In genomic region chr14:118179701-118180100, GRCm38 (mm10) we compare ENCODE assay signal across 8 mouse cellular contexts. TPM values are rescaled to one million over a fixed set of nuclear protein-coding genes. Genes with fewer than 3 reads are reported as not detected.
A peak's percentile ranks its signal among the peaks of the same experiment; 100 is the strongest.
DNase-seq lines count a peak whose midpoint lies in the region; ATAC-seq and TF ChIP-seq lines count a peak whose summit lies in the region.

No protein-coding gene starts in this region.

- DNase-seq in lung, postnatal 0 days (ENCODE audit: low spot score), result peak; percentile 71
- DNase-seq in lung, postnatal 36 days, result no peak
- DNase-seq in limb, embryonic 11.5 days (ENCODE audit: low spot score), result no peak
- DNase-seq in left cerebral cortex, postnatal 36 days (ENCODE audit: low spot score in 2 of 2), result no peak
- DNase-seq in ovary, postnatal 36 days (ENCODE audit: low spot score), result no peak
- no peak for DNase-seq in kidney, postnatal 10 days

- no peak overlapping the region for H3K9ac ChIP-seq in lung, postnatal 0 days (replicated peaks; ENCODE audit: low read depth)
- H3K9ac ChIP-seq in forebrain, embryonic 12.5 days, result peak overlapping the region; percentile 59
- H3K9ac ChIP-seq in limb, embryonic 11.5 days (ENCODE audit: low read length), result peak overlapping the region; percentile 55
- peak overlapping the region; percentile 50 for H3K9ac ChIP-seq in neural tube, embryonic 15.5 days (replicated peaks)

- H3K4me3 ChIP-seq in lung, postnatal 0 days (ENCODE audit: low read depth, low read length), result peak overlapping the region; percentile 49
- H3K4me3 ChIP-seq in forebrain, embryonic 12.5 days (replicated peaks), result peak overlapping the region; percentile 53
- peak overlapping the region; percentile 40 for H3K4me3 ChIP-seq in limb, embryonic 11.5 days (ENCODE audit: low read depth, low read length)
- H3K4me3 ChIP-seq in neural tube, embryonic 15.5 days (replicated peaks), result peak overlapping the region; percentile 48

- WGBS in lung, postnatal 0 days, result 30% methylated on average over 7 of the region's 7 CpGs
- WGBS in forebrain, embryonic 12.5 days, result 32% methylated on average over 7 of the region's 7 CpGs
- WGBS in limb, embryonic 11.5 days, result 35% methylated on average over 7 of the region's 7 CpGs
- WGBS in neural tube, embryonic 15.5 days, result 28% methylated on average over 7 of the region's 7 CpGs

- peaks cover 8% of the 10 kb centered on the region; the same call in 1 of the 2 replicates for H3K4me1 ChIP-seq in lung, postnatal 0 days (ENCODE audit: insufficient read depth, low read depth, low read length)
- no peaks in the 10 kb centered on the region; the same call in 1 of the 2 replicates for H3K4me1 ChIP-seq in forebrain, embryonic 12.5 days
- no peaks in the 10 kb centered on the region for H3K4me1 ChIP-seq in limb, embryonic 11.5 days (ENCODE audit: control insufficient read depth, insufficient read depth, low read length)
- peaks cover 4% of the 10 kb centered on the region for H3K4me1 ChIP-seq in neural tube, embryonic 15.5 days

- TF ChIP-seq EP300 in lung, postnatal 0 days (IDR thresholded peaks at IDR 0.05), result no peak

- ATAC-seq in lung, postnatal 0 days, result peak; percentile 77
- 0 out of 2 replicates have a peak, but pooled peaks have one; percentile 13 for ATAC-seq in forebrain, embryonic 12.5 days (ENCODE audit: low FRiP score)
- no peak; the same call in 1 of the 2 replicates for ATAC-seq in limb, embryonic 11.5 days (ENCODE audit: insufficient number of reproducible peaks, low FRiP score, low TSS enrichment, low read depth)
- 0 out of 2 replicates have a peak, but pooled peaks have one; percentile 45 for ATAC-seq in neural tube, embryonic 15.5 days (ENCODE audit: low FRiP score)

- H3K27me3 ChIP-seq in lung, postnatal 0 days (replicated peaks; ENCODE audit: insufficient read depth, low read length), result no peaks in the 10 kb centered on the region
- no peaks in the 10 kb centered on the region; the same call in 1 of the 2 replicates for H3K27me3 ChIP-seq in forebrain, embryonic 12.5 days
- no peaks in the 10 kb centered on the region for H3K27me3 ChIP-seq in limb, embryonic 11.5 days (ENCODE audit: control insufficient read depth, insufficient read depth, low read length)
- H3K27me3 ChIP-seq in neural tube, embryonic 15.5 days (replicated peaks), result no peaks in the 10 kb centered on the region

- no peak for TF ChIP-seq CTCF in lung, postnatal 0 days (IDR thresholded peaks at IDR 0.05)

- H3K27ac ChIP-seq in lung, postnatal 0 days (ENCODE audit: low read length), result peak overlapping the region; percentile 84
- H3K27ac ChIP-seq in forebrain, embryonic 12.5 days, result peak overlapping the region; percentile 65; the same call in 1 of the 2 replicates
- no peak overlapping the region for H3K27ac ChIP-seq in limb, embryonic 11.5 days (replicated peaks; ENCODE audit: low read depth, low read length)
- peak overlapping the region; percentile 81 for H3K27ac ChIP-seq in neural tube, embryonic 15.5 days (replicated peaks)

- intact Hi-C loops in left cerebral cortex, postnatal 36 days (cut with DNase I), result no loop called here

- no peaks in the 10 kb centered on the region for H3K36me3 ChIP-seq in lung, postnatal 0 days (ENCODE audit: insufficient read depth, low read length)
- no peaks in the 10 kb centered on the region for H3K36me3 ChIP-seq in forebrain, embryonic 12.5 days (replicated peaks)
- H3K36me3 ChIP-seq in limb, embryonic 11.5 days (ENCODE audit: control insufficient read depth, insufficient read depth, low read length), result no peaks in the 10 kb centered on the region
- no peaks in the 10 kb centered on the region for H3K36me3 ChIP-seq in neural tube, embryonic 15.5 days

- peak overlapping the region; percentile 83 for H3K4me2 ChIP-seq in lung, postnatal 0 days (replicated peaks; ENCODE audit: low read depth, low read length)
- H3K4me2 ChIP-seq in forebrain, embryonic 12.5 days, result peak overlapping the region; percentile 78
- H3K4me2 ChIP-seq in limb, embryonic 11.5 days (ENCODE audit: low read depth, severe bottlenecking), result peak overlapping the region; percentile 63
- H3K4me2 ChIP-seq in neural tube, embryonic 15.5 days, result peak overlapping the region; percentile 70

- no peaks in the 10 kb centered on the region for H3K9me3 ChIP-seq in lung, postnatal 0 days (ENCODE audit: low read length)
- no peaks in the 10 kb centered on the region for H3K9me3 ChIP-seq in forebrain, embryonic 12.5 days
- no peaks in the 10 kb centered on the region for H3K9me3 ChIP-seq in limb, embryonic 11.5 days (ENCODE audit: control insufficient read depth, low read length)
- no peaks in the 10 kb centered on the region for H3K9me3 ChIP-seq in neural tube, embryonic 15.5 days (replicated peaks)

RNA-seq across cellular contexts. Expression of gene Gpr180, which starts 42.7 kb away (rescaled TPM):
- polyA plus RNA-seq in lung, postnatal 0 days (2015; fragmentation: Nextera tagmentation; extraction: Ambion mirVana), result 48.8 and 50.9 TPM in 2 replicates
- 29.9 and 31.9 TPM in 2 replicates for polyA plus RNA-seq in forebrain, embryonic 12.5 days (2016; fragmentation: Nextera tagmentation; extraction: Ambion mirVana)
- 50.0 and 53.3 TPM in 2 replicates for polyA plus RNA-seq in limb, embryonic 11.5 days (2014; fragmentation: Nextera tagmentation; extraction: Ambion mirVana)
- polyA plus RNA-seq in neural tube, embryonic 15.5 days (2015; fragmentation: Nextera tagmentation; extraction: Ambion mirVana), result 48.7 and 51.7 TPM in 2 replicates
- total RNA-seq in left cerebral cortex, postnatal 36 days (2021), result 10 to 100 TPM; 33.0 to 34.0 TPM

RNA-seq across cellular contexts. Expression of gene Tgds, which starts 47.1 kb away (rescaled TPM):
- polyA plus RNA-seq in lung, postnatal 0 days (2015; fragmentation: Nextera tagmentation; extraction: Ambion mirVana), result 26.6 and 28.0 TPM in 2 replicates
- 24.7 and 26.9 TPM in 2 replicates for polyA plus RNA-seq in forebrain, embryonic 12.5 days (2016; fragmentation: Nextera tagmentation; extraction: Ambion mirVana)
- polyA plus RNA-seq in limb, embryonic 11.5 days (2014; fragmentation: Nextera tagmentation; extraction: Ambion mirVana), result 37.0 and 38.7 TPM in 2 replicates
- 16.5 and 19.5 TPM in 2 replicates for polyA plus RNA-seq in neural tube, embryonic 15.5 days (2015; fragmentation: Nextera tagmentation; extraction: Ambion mirVana)
- 1 to 10 TPM; 5.4 to 5.6 TPM for total RNA-seq in left cerebral cortex, postnatal 36 days (2021)

RNA-seq across cellular contexts. Expression of gene Sox21, which starts 57.1 kb away (rescaled TPM):
- polyA plus RNA-seq in lung, postnatal 0 days (2015; fragmentation: Nextera tagmentation; extraction: Ambion mirVana), result 0.11 and 0.14 TPM in 2 replicates
- polyA plus RNA-seq in forebrain, embryonic 12.5 days (2016; fragmentation: Nextera tagmentation; extraction: Ambion mirVana), result 21.2 and 24.9 TPM in 2 replicates
- polyA plus RNA-seq in limb, embryonic 11.5 days (2014; fragmentation: Nextera tagmentation; extraction: Ambion mirVana), result 0.11 and 0.13 TPM in 2 replicates
- 2.8 and 3.7 TPM in 2 replicates for polyA plus RNA-seq in neural tube, embryonic 15.5 days (2015; fragmentation: Nextera tagmentation; extraction: Ambion mirVana)
- 10 to 100 TPM in 1 of 2 experiments, 1 to 10 TPM in 1; 7.9 to 11.2 TPM for total RNA-seq in left cerebral cortex, postnatal 36 days (2021)
